Mouse (Mus musculus) gastrocnemius, postnatal 25 days (tissue): ENCODE data around the gene Elmo1. TPM values are rescaled to one million over a fixed set of nuclear protein-coding genes. Genes with fewer than 3 reads are reported as not detected.

Experiments
- DNase-seq: peaks from one replicate; pipeline ENCODE4 v3.0.0; 2022
- total RNA-seq, 2 experiments: library from RNA; stranded (reverse); gene quantifications; 1 replicate in 1 of 2; 2 replicates in 1 of 2; pipeline ENCODE4 v1.2.3; 2021

Gene Elmo1
- total RNA-seq, 2 experiments from 2014 or later = 4.8 to 6.0 TPM

- no peak for DNase-seq
These were observed 67.1 kb downstream of the Elmo1 start for GRCm38 (mm10) chr13:20157529-20157928.

GRCm38 (mm10) chr13:20163339-20163954, 73.1 kb downstream of the Elmo1 start:
- DNase-seq = no peak

- DNase-seq = no peak
These were observed 74.4 kb downstream of the Elmo1 start for GRCm38 (mm10) chr13:20164837-20165236.

GRCm38 (mm10) chr13:20173987-20174654, 83.7 kb downstream of the Elmo1 start:
- peak; percentile 50 for DNase-seq

- no peak for DNase-seq
These were observed 84.4 kb downstream of the Elmo1 start for GRCm38 (mm10) chr13:20174655-20175280.

GRCm38 (mm10) chr13:20180738-20181137, 90.3 kb downstream of the Elmo1 start:
- no peak for DNase-seq

- peak; percentile 25 for DNase-seq
These were observed 90.9 kb downstream of the Elmo1 start for GRCm38 (mm10) chr13:20181321-20181720.

GRCm38 (mm10) chr13:20182239-20182825, 91.9 kb downstream of the Elmo1 start:
- peak; percentile 43 for DNase-seq

- no peak for DNase-seq
These were observed 93.3 kb downstream of the Elmo1 start for GRCm38 (mm10) chr13:20183512-20184238.

GRCm38 (mm10) chr13:20184239-20185033, 94.0 kb downstream of the Elmo1 start:
- no peak for DNase-seq

- peak; percentile 21 for DNase-seq
These were observed 94.8 kb downstream of the Elmo1 start for GRCm38 (mm10) chr13:20185034-20185846.

GRCm38 (mm10) chr13:20185847-20186213, 95.4 kb downstream of the Elmo1 start:
- DNase-seq = no peak

- DNase-seq = no peak
These were observed 97.3 kb downstream of the Elmo1 start for GRCm38 (mm10) chr13:20187647-20188046.

GRCm38 (mm10) chr13:20192009-20192584, 101.7 kb downstream of the Elmo1 start:
- DNase-seq = no peak

GRCm38 (mm10) chr13:20200582-20200981, 110.2 kb downstream of the Elmo1 start:
- no peak for DNase-seq

GRCm38 (mm10) chr13:20202617-20203016, 112.2 kb downstream of the Elmo1 start:
- no peak for DNase-seq

GRCm38 (mm10) chr13:20204165-20204564, 113.8 kb downstream of the Elmo1 start:
- DNase-seq = no peak

GRCm38 (mm10) chr13:20205007-20205745, 114.8 kb downstream of the Elmo1 start:
- DNase-seq = no peak

- no peak for DNase-seq
These were observed 115.3 kb downstream of the Elmo1 start for GRCm38 (mm10) chr13:20205746-20206145.

GRCm38 (mm10) chr13:20207126-20207525, 116.7 kb downstream of the Elmo1 start:
- peak; percentile 19 for DNase-seq
